9 mouse cellular contexts compared by ENCODE assay signal in the genomic region with DNA sequence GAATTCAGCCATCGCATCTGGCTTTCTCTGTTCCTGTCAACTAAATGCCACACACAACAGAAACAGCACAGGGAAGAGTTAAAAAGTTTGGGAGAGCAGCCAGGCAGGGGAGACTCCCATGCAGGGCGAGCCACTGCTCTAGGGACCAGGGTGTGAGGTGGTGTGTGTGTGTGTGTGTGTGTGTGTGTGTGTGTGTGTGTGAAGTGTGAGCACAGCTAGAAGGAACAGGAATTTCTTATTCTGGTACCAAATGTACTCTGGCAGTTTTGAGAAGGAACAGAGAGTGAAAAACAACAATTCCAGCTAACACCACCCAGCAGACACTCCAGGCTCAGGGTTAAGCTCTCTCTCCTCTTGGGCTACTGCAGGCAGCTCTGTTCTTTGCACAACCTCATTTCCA.
DNase-seq lines count a peak whose midpoint lies in the region; ATAC-seq and TF ChIP-seq lines count a peak whose summit lies in the region.
"Had no signal": no experiment of that assay in that cellular context is flagged by ENCODE, and none has a peak within 500 bp of the region (broad histone marks: within the 10 kb centered on the region; RNA-seq: fewer than 3 reads in every experiment).

No protein-coding gene starts in this region.

- no peaks in the 10 kb centered on the region for H3K9me3 ChIP-seq in intestine, embryonic 16.5 days (ENCODE audit: control insufficient read depth, low read length)
- H3K9me3 ChIP-seq in midbrain, embryonic 15.5 days = no peaks in the 10 kb centered on the region

- H3K9ac ChIP-seq in intestine, embryonic 16.5 days (ENCODE audit: low read depth, low read length) = no peak overlapping the region
- no peak overlapping the region for H3K9ac ChIP-seq in midbrain, embryonic 15.5 days

- H3K4me2 ChIP-seq in intestine, embryonic 16.5 days (ENCODE audit: low read depth, low read length) = no peak overlapping the region
- no peak overlapping the region for H3K4me2 ChIP-seq in midbrain, embryonic 15.5 days

- 0 out of 2 replicates have a peak, but pooled peaks cover 2% of the 10 kb centered on the region for H3K4me1 ChIP-seq in intestine, embryonic 16.5 days (ENCODE audit: control insufficient read depth, insufficient read depth, low read length)
- no peaks in the 10 kb centered on the region for H3K4me1 ChIP-seq in midbrain, embryonic 15.5 days

- WGBS in intestine, embryonic 16.5 days = 27% methylated on average over 2 of the region's 2 CpGs
- 31% methylated on average over 2 of the region's 2 CpGs for WGBS in midbrain, embryonic 15.5 days

- H3K36me3 ChIP-seq in intestine, embryonic 16.5 days (ENCODE audit: control insufficient read depth, insufficient read depth, low read length) = no peaks in the 10 kb centered on the region
- no peaks in the 10 kb centered on the region for H3K36me3 ChIP-seq in midbrain, embryonic 15.5 days (replicated peaks)

- H3K27me3 ChIP-seq in intestine, embryonic 16.5 days (replicated peaks; ENCODE audit: control insufficient read depth, insufficient read depth, low read length) = no peaks in the 10 kb centered on the region
- no peaks in the 10 kb centered on the region for H3K27me3 ChIP-seq in midbrain, embryonic 15.5 days (replicated peaks)
- H3K27me3 ChIP-seq: Patski had no signal

- DNase-seq in layer of hippocampus, adult 9-11 months = peak; percentile 30
- no peak for DNase-seq in layer of hippocampus, adult 11-12 months (ENCODE audit: low spot score)
- peak; percentile 52 for DNase-seq in cerebellum, adult 9-10 months
- peak; percentile 81 for DNase-seq in gastrocnemius, adult 2 months
- DNase-seq in lung, postnatal 10 days = peak; percentile 79

- H3K27ac ChIP-seq in gastrocnemius, adult 2 months = peak overlapping the region; percentile 98
- H3K27ac ChIP-seq in intestine, embryonic 16.5 days (ENCODE audit: low read length) = no peak overlapping the region
- no peak overlapping the region for H3K27ac ChIP-seq in midbrain, embryonic 15.5 days

- no peak for TF ChIP-seq CTCF in gastrocnemius, adult 2 months (IDR thresholded peaks at IDR 0.05)

- 0 out of 2 replicates have a peak, but pooled peaks have one; percentile 34 for ATAC-seq in intestine, embryonic 16.5 days
- ATAC-seq in midbrain, embryonic 15.5 days (replicated peaks) = no peak
- no peak for ATAC-seq in granulocyte monocyte progenitor cell, adult 5-6 weeks (replicated peaks; ENCODE audit: poor library complexity, severe bottlenecking)
- ATAC-seq: Patski had no signal

- H3K4me3 ChIP-seq in gastrocnemius, adult 2 months = peak overlapping the region; percentile 64
- no peak overlapping the region for H3K4me3 ChIP-seq in intestine, embryonic 16.5 days (ENCODE audit: low read length)
- H3K4me3 ChIP-seq in midbrain, embryonic 15.5 days = no peak overlapping the region

- intact Hi-C loops in gastrocnemius, adult 2 months (cut with DNase I) = no loop called here
